Mouse (Mus musculus): ENCODE measurements around the gene Tmc3.

Tmc3 gene

DNA sequence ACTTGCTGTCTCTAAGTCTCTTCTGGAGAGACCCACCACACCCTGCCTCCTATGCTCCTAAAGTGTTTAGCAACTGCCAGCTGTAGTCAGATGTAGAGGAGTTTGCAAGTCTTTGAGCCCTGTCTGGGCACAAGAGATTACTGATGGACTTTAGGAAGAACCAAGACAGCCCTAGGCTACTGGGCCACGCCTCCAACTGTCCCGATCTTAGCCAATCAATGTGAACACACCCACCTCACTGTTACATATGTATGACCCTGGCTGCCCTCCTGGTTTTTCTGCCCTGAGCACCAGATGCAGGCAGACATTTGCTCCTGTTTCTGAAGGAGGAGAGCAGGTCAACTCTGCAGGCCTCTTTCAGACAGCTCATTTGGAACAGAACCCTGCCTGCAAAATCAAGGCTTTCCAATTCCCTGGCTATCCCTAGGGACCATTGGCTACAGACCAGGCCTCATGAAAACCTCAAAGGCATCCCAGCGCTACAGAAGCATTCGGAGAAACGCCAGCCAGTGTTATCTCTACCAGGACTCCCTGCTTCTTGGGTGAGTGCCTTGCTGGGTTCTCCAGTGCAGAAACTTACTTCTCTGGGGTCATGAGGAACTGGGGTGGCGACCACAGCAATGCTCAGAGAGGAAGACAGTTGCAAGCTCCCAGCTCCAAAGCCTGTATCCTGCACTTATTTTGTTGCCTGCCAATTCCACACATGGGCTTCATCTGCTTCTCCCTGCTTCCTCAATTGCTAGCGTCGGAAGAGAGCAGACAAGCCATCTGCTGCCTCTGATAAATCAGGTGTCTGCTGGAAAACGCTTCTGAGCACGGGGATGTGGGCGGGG, at the start of gene Tmc3:
Gene Tmc3, plus strand, starts transcription at position 289 of the 833 bp plus-strand sequence.
- DNase-seq: peak; percentile 58 to 71

DNA sequence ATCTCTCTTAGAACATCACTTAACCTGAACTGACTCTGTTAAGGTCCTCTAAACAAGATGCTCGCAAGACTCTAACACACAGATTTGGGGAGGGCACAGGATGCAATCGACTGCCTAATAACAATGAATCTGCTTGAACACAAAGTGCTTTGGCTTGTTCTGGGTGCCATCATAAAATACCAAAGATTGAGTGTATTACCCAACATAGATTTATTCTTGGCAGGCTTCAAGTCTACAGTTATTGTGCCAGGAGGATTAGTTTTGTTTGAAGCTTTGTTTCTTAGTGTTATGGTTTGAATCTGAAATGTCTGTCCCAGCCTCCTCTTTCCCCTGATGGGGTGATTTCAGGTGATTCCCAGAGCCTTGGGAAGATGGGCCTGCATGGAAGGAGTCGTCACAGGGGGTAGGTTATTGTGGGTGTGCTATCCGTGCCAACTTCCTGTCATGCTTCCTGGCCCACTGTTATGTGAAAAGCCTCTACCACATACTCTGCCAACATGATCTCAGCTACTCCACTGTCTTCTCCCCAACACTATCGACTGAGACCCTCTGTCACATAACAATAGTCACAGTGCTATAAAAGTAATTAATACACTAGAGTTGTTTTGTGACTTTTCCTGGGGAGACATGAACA, 43.1 kb upstream of the Tmc3 start:
- no peak for DNase-seq

DNA sequence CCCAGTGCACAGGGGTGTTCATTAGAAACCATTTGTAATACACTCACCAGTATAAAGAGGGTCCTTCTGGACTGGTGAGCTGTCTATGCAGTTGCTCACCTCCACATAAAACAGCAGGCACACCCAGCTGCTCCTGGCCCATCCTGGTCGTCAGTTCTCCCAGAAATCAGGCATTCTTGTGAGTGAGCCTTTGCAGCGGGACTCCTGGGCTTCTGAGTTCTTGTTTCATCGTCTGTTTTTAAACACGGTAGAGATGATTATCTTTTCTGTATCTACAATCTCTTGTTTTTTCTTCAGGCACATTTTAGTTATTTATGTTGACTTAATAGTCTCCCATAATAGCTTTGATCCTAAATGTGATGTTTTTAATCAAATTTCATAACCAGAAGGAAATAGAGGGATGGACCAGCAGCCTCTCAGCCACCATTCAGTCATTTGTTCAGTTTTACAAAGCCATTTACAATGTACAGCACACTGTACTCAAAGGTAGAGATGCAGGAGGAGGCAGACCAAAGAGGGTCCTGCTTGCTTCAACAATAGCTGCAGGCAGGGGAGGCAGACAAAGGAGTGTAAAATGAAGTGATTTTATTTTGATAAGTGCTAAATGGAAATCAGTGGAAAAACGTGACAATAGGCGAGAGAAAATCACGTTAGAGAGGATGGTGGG, 35.9 kb upstream of the Tmc3 start:
- no peak for DNase-seq

DNA sequence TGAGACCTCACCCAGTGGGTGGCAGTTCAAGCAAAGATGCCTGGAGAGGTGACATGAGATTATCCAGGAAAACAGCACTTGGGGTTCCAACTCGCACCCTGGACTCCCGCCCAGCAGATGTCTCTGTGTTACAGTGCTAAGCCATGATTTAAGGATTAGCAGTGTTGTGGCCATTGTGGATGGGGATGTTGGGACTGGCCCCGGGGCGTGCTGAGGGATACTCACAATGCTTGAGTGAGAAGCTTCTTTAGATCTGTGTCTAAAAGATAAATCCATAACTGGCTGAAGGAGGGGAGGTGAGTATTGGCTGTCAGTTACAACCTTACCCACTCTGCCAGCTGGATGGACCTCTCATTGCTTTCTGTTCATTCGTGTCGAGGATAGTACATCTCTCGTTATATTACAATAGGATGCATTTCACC, 35.4 kb upstream of the Tmc3 start:
- no peak for DNase-seq

DNA sequence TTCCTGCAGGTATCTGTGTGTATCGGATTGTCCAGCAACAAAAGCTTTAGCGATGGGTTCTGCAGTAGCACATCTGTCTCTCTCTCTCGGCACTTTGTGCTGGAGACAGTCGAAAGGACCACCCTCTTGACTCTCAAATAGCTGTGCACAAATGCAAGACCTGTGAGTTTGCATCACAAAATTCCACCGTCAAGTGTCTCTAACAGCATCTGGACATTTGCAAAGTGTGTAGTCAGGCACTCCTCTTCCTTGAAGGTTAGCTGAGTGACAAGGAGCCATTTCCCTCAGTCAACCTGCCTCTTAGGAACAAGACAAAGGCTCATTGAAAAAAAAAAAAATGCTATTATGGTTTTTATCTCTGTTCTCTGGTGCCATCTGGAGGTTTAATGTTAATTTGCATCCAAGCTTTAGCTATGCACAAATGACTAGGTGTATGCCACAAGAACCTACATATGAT, 34.7 kb upstream of the Tmc3 start:
- DNase-seq: peak in 1 of 2 experiments; percentile 22

DNA sequence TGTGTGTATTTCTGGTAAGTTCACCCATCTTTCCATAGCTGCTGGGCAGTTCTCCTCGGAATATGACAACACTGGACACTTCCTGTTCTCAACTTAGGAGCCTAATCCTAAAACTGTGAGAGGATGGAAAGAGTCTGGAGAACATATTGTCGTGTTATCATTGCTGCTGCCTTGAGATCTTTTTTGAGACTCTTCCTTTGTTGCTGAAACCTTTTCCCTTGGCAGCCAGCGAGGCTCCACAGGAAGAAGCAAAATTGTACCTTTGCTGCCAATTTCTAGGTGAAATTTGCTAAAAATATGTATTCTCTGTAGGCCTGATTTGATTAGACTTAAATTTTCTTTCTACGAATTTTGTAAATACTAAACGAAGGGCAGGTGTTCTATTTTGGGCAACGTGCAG, 30.2 kb upstream of the Tmc3 start:
- no peak for DNase-seq

DNA sequence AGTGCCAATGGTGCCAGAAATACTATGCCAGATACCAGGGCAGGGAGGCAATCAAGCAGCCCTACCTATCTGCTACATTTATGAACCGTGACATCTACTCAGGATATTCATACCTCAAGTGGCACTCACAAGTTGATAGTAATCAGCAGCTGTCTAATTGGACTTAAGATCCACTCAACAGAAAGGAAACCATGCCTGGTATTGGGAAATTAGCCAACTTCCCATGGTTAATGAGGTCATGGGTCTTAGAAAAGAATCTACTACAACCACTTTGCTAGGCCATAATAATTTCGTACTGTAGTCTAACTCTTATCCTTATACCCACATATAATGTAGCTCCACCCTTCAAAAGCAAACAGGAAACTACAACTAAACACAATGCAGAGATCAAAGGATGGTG, 28.2 kb upstream of the Tmc3 start:
- DNase-seq: no peak

DNA sequence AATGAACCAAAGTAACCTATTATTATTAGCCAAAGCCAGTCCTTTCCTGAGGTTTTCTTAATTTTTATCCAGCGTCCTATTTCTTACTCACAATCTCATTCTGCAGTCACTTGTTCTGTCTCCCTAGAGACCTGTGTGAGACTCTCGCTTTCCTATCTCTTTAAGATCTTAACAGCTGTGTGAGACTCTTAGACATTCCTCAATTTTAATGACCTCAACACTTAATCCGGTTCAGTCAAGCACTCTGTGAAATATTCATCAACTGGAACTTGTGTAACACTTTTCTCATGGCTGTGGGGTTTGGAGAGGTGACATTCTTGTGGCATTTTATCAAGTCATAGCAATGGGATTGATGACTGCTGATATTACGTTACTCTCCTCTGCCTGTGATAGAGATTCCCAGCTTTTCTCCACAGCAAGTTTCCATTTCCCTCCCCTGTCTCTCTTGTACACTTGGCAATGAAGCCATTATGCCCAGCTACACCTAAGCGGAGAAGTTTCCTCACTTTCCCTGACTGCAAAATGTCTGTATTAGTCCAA, 25.9 kb upstream of the Tmc3 start:
- no peak for DNase-seq

DNA sequence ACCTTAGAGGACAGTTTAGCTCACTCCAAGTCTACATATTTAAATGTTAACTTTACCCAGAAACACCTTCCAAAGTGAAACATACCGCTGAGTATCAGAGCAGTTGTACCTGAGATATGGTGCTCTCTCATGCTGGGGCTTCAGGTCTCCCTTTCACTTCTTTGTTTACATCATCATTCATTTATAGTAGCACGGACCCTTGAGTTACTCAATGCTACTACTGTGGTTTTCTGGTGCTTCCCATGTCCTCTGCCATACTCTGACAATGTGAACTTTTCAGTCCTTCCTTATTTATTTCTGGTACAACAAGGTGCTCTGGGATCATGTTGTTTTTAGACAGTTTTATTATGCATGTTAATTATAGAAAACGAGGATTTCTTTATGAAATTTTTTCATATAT, 25.2 kb upstream of the Tmc3 start:
- no peak for DNase-seq

DNA sequence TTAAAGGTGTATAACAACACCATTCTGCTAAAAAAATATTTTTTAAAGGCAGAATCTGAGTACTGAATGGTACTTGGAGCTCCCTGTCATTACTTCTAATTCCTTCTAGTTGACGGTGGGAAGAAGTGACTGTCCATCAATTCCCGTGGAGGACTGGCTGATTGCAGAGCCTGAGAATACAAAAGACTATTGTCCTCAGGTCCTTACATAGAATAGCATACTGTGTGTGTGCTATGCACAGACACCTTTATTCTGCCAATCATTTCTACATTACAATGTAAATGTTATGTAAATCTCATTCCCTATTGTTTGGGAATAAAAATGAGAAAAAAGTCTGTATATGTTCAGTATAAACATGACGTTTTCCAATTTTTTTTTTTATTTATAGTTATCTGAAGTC, 22.9 kb upstream of the Tmc3 start:
- no peak for DNase-seq

DNA sequence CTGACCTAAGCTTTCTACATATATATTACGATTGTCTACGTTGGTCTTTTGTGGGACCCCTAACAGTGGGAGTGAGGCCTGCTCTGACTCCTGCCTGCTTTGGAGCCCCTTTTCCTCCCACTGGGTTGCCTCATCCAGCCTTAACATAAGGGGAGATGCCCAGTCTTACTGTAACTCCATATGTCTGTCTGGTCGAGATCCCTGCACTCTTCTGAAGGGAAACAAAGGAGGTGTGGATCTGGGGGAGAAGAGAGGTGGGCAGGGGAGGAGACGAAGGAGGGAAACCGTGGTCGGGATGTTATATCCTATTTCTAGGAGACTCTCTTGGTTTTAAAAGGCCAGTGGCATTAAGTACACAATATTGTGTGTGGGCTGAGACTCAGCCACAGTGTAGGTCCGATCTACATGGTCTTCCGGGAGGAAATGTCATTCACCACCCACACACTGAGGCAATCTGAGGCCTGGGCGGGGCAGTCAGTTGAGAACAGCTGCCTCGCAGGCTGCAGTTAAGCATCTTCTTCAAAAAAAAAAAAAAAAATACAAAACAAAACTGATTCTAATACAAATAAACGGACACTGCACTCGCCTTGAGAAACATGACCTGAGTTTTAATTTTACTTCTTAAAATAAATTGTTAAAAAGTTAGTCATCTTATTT, 20.0 kb upstream of the Tmc3 start:
- peak; percentile 59 to 75 for DNase-seq

DNA sequence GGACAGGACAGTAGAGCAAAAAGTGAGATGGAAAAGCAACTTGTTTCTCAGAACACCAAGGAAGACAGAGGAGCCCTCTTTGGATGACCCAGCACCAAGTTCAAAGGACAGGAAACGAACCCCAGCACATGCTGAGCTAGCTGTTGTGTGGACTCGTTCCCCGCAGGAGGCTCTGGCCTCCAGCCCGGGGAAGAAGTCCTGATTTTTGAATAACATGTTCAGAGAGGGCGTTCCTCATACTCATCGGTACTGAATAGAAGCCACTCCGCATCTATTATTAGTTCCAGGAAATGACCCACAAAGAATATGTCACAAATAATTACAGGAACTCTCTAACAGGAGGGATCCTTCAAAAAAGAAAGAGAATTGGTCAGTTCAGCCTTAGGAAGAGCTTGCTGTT, 18.8 kb upstream of the Tmc3 start:
- peak; percentile 46 to 69 for DNase-seq

DNA sequence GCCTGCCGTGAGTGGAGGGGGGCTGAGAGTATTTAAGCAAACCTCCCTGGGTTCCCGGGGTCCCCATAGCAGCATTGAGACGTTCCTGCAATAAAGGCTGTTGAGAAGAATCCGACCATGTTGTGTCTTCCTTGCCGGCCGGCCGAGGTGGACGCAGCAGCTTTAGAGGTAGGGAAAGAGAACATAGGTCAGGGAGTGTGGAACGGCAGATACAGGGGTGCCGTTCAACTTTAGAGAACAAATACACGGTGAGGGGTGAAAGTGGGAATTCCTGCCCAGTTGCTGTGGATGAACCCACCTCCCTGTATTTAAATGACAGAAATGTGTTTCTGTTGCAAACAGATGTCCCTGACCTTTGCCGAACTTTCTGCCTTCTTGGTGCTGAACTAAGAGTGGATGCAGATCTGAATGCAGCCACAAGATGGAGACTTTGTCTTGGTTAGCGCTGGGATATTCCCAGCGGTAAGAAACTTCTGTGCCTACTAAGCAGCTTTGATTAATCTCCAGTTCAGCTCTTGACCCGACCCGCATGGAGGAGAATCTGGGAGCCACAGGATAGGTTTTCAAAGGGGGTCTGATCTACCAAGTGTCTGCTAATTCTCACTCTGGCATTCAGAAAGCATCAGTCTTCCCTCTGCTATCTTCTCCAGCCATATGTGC, 16.8 kb upstream of the Tmc3 start:
- DNase-seq: peak; percentile 58 to 70

DNA sequence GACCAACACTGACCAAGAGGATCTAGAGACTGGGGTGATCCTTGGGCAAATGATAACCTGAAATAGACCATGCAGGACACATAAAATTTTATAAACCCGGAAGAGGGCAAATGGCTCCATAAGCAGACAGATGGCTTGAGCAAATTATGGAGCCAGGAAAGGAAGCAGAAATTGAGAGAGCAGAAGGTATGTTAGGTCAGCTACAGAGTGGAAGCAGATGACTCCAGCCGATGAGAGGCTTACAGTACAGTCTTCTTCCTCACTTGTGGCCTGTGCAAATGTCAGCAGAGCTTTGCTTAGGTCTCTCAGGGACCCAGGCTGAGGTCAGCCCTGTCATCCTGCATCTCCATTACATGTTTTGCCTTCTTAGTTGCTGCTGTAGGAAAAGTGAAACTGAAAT, 15.9 kb upstream of the Tmc3 start:
- no peak for DNase-seq

DNA sequence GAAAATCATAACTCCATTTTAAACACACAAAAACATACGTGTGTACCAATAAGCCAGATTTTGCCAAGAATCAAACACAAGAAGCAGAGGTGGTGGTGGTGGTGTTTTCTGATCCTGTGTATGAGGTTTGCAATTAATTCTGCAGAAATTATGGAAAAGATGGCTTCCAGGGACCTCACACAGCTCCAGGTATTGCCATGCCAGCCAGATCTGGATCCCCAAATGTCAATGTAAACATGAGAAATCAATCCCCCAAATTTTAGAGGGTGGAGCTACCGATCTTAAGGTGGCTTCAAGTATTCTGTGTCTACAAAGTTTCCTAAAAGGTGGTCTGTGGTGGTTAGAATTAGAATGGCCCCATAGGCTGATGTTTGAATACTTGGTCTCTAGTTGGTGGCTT, 15.3 kb upstream of the Tmc3 start:
- no peak for DNase-seq

DNA sequence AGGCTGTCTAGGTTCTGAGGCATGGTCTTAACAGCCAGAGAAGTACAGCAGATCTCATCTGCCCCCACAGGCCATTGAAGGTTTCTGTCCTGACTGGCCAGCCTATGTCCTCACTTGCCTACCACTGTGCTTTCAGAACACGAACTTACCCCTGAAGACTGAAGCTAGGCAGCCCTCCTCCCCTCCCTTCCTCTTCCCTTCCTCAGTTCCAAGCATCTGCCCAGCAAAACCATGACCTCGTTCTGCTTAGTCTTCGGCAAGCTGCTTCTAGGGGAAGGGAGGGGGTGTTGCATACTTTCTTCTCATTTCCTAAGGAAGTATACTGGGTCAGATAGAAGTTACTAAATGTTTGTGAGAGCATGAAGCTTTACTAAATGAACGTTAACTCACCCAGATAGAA, 13.7 kb upstream of the Tmc3 start:
- DNase-seq: peak in 1 of 2 experiments; percentile 29

DNA sequence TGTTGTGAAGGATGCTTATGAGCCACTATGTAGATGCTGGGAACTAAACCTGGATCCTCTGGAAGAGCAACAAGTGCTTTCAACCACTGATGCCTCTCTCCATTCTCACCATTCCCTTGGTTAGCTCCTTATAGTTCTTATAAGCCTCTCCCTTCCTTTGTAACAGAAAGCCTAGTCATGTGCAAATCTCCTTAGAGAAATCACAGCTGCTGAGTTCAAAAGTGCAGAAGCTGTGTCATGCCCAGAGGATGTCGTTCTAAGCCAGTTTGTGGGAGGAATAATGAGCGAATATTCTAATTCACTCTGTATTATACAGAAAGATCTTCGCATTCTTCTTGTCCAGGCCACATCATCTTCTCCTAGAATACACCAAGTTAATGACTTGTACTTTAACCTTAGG, 12.8 kb upstream of the Tmc3 start:
- DNase-seq: peak in 1 of 2 experiments; percentile 29

DNA sequence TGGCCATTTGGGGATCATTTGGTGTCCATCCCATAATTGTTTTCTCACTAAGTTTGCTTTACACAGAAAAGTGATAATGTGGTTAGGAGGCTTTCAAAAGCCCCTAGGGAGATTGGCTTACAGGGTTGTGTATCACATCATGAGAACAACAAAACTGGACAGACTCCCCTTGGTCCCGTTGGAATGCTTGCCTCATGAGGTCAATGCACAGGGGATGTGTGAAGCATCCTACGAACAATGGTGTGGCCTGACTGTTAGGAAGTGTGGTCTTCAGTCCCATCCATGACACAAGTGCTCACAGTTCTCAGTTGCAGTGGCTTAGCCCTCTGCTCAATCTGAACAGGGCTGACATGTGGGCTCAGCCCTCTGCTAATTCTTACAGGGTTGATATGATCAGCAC, 12.3 kb upstream of the Tmc3 start:
- DNase-seq: no peak

DNA sequence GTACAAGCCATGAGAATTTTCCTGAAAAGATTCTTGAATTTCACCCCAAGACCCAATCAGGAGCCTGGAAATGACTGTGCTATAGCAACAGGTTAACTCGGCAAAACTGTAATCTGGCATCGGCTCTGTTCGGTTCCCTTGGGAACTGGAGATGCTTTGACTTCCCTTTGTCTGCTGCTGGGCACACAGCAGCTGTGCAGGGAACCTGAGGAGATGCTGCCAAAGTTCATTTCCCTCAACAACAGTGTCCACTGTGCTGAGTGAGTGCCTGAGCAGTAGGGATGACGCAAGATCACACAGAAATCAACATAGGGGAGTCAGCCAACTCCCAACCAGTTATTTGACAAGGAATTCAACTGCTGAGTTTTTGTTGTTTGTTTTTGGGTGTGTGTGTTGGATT, 3.8 kb upstream of the Tmc3 start:
- peak in 1 of 2 experiments; percentile 22 for DNase-seq

DNA sequence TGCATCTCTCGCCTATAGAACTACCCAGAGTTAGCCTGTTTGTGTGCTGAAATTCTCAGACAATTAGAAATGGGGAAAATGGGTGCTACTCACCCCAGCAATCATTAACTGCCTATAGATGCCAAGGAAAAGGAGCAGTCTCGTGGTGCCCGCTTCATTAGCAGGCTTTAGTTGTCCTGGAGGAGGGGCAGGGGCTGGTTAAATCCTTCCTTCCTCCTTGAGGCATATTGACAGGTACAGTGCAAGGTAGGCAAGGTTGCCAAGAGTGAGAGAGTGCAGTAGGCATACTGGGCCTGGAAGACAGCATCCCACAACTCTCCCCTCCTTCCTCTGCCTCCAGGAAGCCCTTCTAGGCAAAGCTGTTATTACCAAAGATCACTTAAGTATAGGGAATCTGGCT, 9.3 kb downstream of the Tmc3 start:
- peak in 1 of 2 experiments; percentile 15 for DNase-seq

DNA sequence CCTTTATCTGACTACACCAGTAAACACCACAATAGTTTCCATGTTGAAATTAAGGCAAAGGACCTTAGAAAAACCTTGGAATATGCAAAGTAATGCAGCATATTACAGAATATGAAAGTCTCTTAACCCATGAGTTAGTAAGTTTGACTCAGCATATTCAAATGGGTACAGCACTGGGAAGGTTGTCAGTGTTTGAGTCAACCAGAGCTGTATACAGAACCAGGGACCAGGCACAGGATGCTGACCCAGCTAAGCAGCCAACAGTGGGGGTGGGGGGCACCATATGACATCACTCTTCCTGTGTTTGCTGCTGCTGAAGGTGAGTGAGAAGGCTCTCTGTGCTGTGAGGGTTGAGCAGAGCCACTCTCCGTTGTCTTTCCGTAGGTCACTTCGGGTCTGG, 12.3 kb downstream of the Tmc3 start:
- no peak for DNase-seq
